Mouse (Mus musculus) liver, postnatal 0 days (tissue): ENCODE data around the gene Senp6.

Source experiments
- CTCF ChIP-seq: sonication (generic); IDR thresholded peaks from 2 replicates; pipeline ENCODE4 v1.5.1; 2016; ENCODE audit warnings: antibody characterized with exemption, low read depth
- EP300 ChIP-seq: IDR thresholded peaks from 2 replicates; pipeline ENCODE4 v1.6.1; 2016; ENCODE audit warnings: antibody characterized with exemption, low read depth, mild to moderate bottlenecking

- TF ChIP-seq CTCF, result no peak
- TF ChIP-seq EP300, result no peak
Observed at GRCm38 (mm10) chr9:80194446-80194845, 127.7 kb downstream of the Senp6 start.
